Mouse (Mus musculus) testis, adult 10 weeks (tissue): Measurements from ENCODE around the gene Cpt1a. TPM values are rescaled to one million over a fixed set of nuclear protein-coding genes. Genes with fewer than 3 reads are reported as not detected.

Experiments used
- polyA plus RNA-seq: library from polyadenylated mRNA; stranded (reverse); fragments of 350-450 nt; fragmentation: Illumina TruSeq; extraction: RNeasy Lipid Tissue Mini Kit (QIAGEN cat#74804); gene quantifications from one replicate; pipeline ENCODE4 v1.2.3, GENCODE M21; 2014; ENCODE audit warnings: low read depth, low replicate concordance

Cpt1a gene
- 14.6 TPM for polyA plus RNA-seq

GRCm38 (mm10) chr19:3322261-3322969 lies at the start of gene Cpt1a:
Gene Cpt1a (plus strand): TSS chr19:3322334.

GRCm38 (mm10) chr19:3282572-3283467 lies 39.3 kb upstream of the Cpt1a start, which contains the start of the genes Mrpl21 and Ighmbp2:
Gene Mrpl21 (plus strand): TSS chr19:3282901.
Gene Ighmbp2 (minus strand): TSS chr19:3283017.

DNA sequence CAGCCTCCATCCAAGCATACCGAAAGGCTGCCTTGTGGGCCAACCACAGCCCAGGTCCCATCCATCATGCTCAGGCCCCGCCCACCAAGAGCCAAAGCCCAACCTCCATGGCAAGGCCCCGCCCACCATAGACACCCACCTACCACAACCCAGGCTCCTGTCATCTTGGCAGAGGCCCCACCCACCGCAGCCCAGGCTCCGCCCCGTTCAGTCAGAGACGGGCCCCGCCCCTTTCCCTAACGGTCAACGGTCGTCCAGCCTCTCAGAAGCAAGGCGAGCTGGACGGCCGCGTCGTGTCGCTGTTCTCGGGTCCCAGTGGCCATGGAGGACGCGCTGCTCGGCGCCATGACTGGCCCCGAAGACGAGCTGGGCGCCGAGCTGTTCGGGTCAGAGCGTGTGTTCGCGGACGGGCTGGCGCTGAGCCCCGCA lies 66.5 kb downstream of the Cpt1a start, which contains the start of gene Tesmin:
Gene Tesmin (plus strand): TSS at position 229 of the 429 bp plus-strand sequence.

GRCm38 (mm10) chr19:3414268-3414733 lies 92.2 kb downstream of the Cpt1a start, which contains the start of gene Gal:
Gene Gal (minus strand): TSS chr19:3414544.

Other genes starting within 250 kb of the Cpt1a start
- 24.0 TPM for gene Mrpl21, start 39.4 kb upstream of the Cpt1a start, polyA plus RNA-seq
- gene Ighmbp2, start 39.3 kb upstream of the Cpt1a start, polyA plus RNA-seq: 0.88 TPM
- 57.3 TPM for gene Tesmin, start 66.5 kb downstream of the Cpt1a start, polyA plus RNA-seq
- not detected for gene Gal, start 92.2 kb downstream of the Cpt1a start, polyA plus RNA-seq